Mouse (Mus musculus): ENCODE data around the gene Gm17409. TPM values are rescaled to one million over a fixed set of nuclear protein-coding genes. Genes with fewer than 3 reads are reported as not detected.

The Gm17409 gene
- polyA plus RNA-seq, 1 experiment from 2014 or later = not detected

- Histone ChIP-seq H3K9ac (no peak overlapping the region), H3K4me1 (peaks cover 39% of the 10 kb centered on the region), H3K4me3 (no peak overlapping the region), H3K27ac (no peak overlapping the region), H3K9me3 (no peaks in the 10 kb centered on the region), H3K36me3 (peaks cover 3% of the 10 kb centered on the region; the same call in 1 of the 2 replicates), H3K27me3 (no peaks in the 10 kb centered on the region), H3K4me2 (no peak overlapping the region)
- WGBS = 47% methylated on average over 4 of the region's 4 CpGs
- no peak for ATAC-seq (ENCODE audit: insufficient number of reproducible peaks, insufficient read depth, low FRiP score, low TSS enrichment, low read depth)
Measured at GRCm38 (mm10) chr2:58485152-58485551, 15.2 kb downstream of the Gm17409 start.

GRCm38 (mm10) chr2:58485683-58486082 is 15.8 kb downstream of the Gm17409 start:
- H3K4me2 ChIP-seq = no peak overlapping the region
- peak overlapping the region; percentile 16; the same call in 1 of the 2 replicates for H3K27ac ChIP-seq
- WGBS = 81% methylated on average over 3 of the region's 3 CpGs
- no peaks in the 10 kb centered on the region for H3K27me3 ChIP-seq
- H3K9me3 ChIP-seq = no peaks in the 10 kb centered on the region
- peaks cover 3% of the 10 kb centered on the region; the same call in 1 of the 2 replicates for H3K36me3 ChIP-seq
- no peak overlapping the region for H3K9ac ChIP-seq
- H3K4me3 ChIP-seq = no peak overlapping the region
- ATAC-seq (ENCODE audit: insufficient number of reproducible peaks, insufficient read depth, low FRiP score, low TSS enrichment, low read depth) = no peak
- peaks cover 35% of the 10 kb centered on the region for H3K4me1 ChIP-seq

GRCm38 (mm10) chr2:58486441-58487278 is 16.7 kb downstream of the Gm17409 start:
- WGBS = 67% methylated on average over 13 of the region's 14 CpGs
- H3K4me1 ChIP-seq = peaks cover 32% of the 10 kb centered on the region
- ATAC-seq (ENCODE audit: insufficient number of reproducible peaks, insufficient read depth, low FRiP score, low TSS enrichment, low read depth) = no peak
- H3K36me3 ChIP-seq = peaks cover 3% of the 10 kb centered on the region; the same call in 1 of the 2 replicates
- H3K9me3 ChIP-seq = no peaks in the 10 kb centered on the region
- no peaks in the 10 kb centered on the region for H3K27me3 ChIP-seq
- no peak overlapping the region for H3K27ac ChIP-seq
- H3K9ac ChIP-seq = no peak overlapping the region
- H3K4me3 ChIP-seq = no peak overlapping the region
- H3K4me2 ChIP-seq = no peak overlapping the region

GRCm38 (mm10) chr2:58487279-58487560 is 17.3 kb downstream of the Gm17409 start:
- ATAC-seq (ENCODE audit: insufficient number of reproducible peaks, insufficient read depth, low FRiP score, low TSS enrichment, low read depth) = no peak
- H3K9ac ChIP-seq = no peak overlapping the region
- H3K4me3 ChIP-seq = no peak overlapping the region
- whole genome bisulfite sequencing = 66% methylated on average over 3 of the region's 3 CpGs
- no peak overlapping the region for H3K4me2 ChIP-seq
- H3K9me3 ChIP-seq = no peaks in the 10 kb centered on the region
- H3K27me3 ChIP-seq = no peaks in the 10 kb centered on the region
- H3K36me3 ChIP-seq = peaks cover 3% of the 10 kb centered on the region; the same call in 1 of the 2 replicates
- H3K4me1 ChIP-seq = peaks cover 32% of the 10 kb centered on the region
- no peak overlapping the region for H3K27ac ChIP-seq

- H3K36me3 ChIP-seq = peaks cover 3% of the 10 kb centered on the region; the same call in 1 of the 2 replicates
- ATAC-seq (ENCODE audit: insufficient number of reproducible peaks, insufficient read depth, low FRiP score, low TSS enrichment, low read depth) = no peak
- no peak overlapping the region for H3K27ac ChIP-seq
- H3K9ac ChIP-seq = no peak overlapping the region
- no peak overlapping the region for H3K4me2 ChIP-seq
- no peak overlapping the region for H3K4me3 ChIP-seq
- 91% methylated on average over 8 of the region's 8 CpGs for WGBS
- no peaks in the 10 kb centered on the region for H3K9me3 ChIP-seq
- H3K4me1 ChIP-seq = peaks cover 32% of the 10 kb centered on the region
- H3K27me3 ChIP-seq = no peaks in the 10 kb centered on the region
Measured at GRCm38 (mm10) chr2:58488404-58488803, 18.5 kb downstream of the Gm17409 start.

GRCm38 (mm10) chr2:58489275-58489674 is 19.4 kb downstream of the Gm17409 start:
- no peaks in the 10 kb centered on the region for H3K27me3 ChIP-seq
- no peaks in the 10 kb centered on the region for H3K9me3 ChIP-seq
- no peak for ATAC-seq (ENCODE audit: insufficient number of reproducible peaks, insufficient read depth, low FRiP score, low TSS enrichment, low read depth)
- H3K4me1 ChIP-seq = peaks cover 29% of the 10 kb centered on the region
- WGBS = 91% methylated on average over 9 of the region's 9 CpGs
- peaks cover 3% of the 10 kb centered on the region; the same call in 1 of the 2 replicates for H3K36me3 ChIP-seq
- no peak overlapping the region for H3K27ac ChIP-seq
- no peak overlapping the region for H3K4me3 ChIP-seq
- no peak overlapping the region for H3K9ac ChIP-seq
- no peak overlapping the region for H3K4me2 ChIP-seq

- WGBS = 45% methylated on average over 18 of the region's 18 CpGs
- ATAC-seq (ENCODE audit: insufficient number of reproducible peaks, insufficient read depth, low FRiP score, low TSS enrichment, low read depth) = no peak
- H3K36me3 ChIP-seq = peaks cover 10% of the 10 kb centered on the region; the same call in 1 of the 2 replicates
Measured at GRCm38 (mm10) chr2:58493685-58494635, 24.0 kb downstream of the Gm17409 start.

GRCm38 (mm10) chr2:58495271-58495670 is 25.4 kb downstream of the Gm17409 start:
- Histone ChIP-seq H3K27me3 (no peaks in the 10 kb centered on the region), H3K4me3 (no peak overlapping the region), H3K27ac (no peak overlapping the region), H3K4me2 (no peak overlapping the region), H3K9ac (no peak overlapping the region), H3K9me3 (no peaks in the 10 kb centered on the region), H3K4me1 (no peaks in the 10 kb centered on the region), H3K36me3 (peaks cover 7% of the 10 kb centered on the region; the same call in 1 of the 2 replicates)
- ATAC-seq (ENCODE audit: insufficient number of reproducible peaks, insufficient read depth, low FRiP score, low TSS enrichment, low read depth) = no peak
- 89% methylated on average over 3 of the region's 3 CpGs for WGBS

More at GRCm38 (mm10) chr2:58493685-58494635, 24.0 kb downstream of the Gm17409 start:
- Histone ChIP-seq H3K9me3 (no peaks in the 10 kb centered on the region), H3K27me3 (no peaks in the 10 kb centered on the region), H3K4me3 (no peak overlapping the region), H3K9ac (no peak overlapping the region), H3K4me2 (no peak overlapping the region), H3K4me1 (no peaks in the 10 kb centered on the region), H3K27ac (no peak overlapping the region)

GRCm38 (mm10) chr2:58496647-58497410 is 26.9 kb downstream of the Gm17409 start:
- no peak overlapping the region for H3K9ac ChIP-seq
- H3K4me1 ChIP-seq = no peaks in the 10 kb centered on the region
- no peak overlapping the region for H3K4me2 ChIP-seq
- no peaks in the 10 kb centered on the region for H3K9me3 ChIP-seq
- H3K36me3 ChIP-seq = peaks cover 7% of the 10 kb centered on the region; the same call in 1 of the 2 replicates
- no peak overlapping the region; the same call in 1 of the 2 replicates for H3K27ac ChIP-seq
- H3K27me3 ChIP-seq = no peaks in the 10 kb centered on the region
- H3K4me3 ChIP-seq = no peak overlapping the region
- 59% methylated on average over 8 of the region's 8 CpGs for WGBS
- no peak for ATAC-seq (ENCODE audit: insufficient number of reproducible peaks, insufficient read depth, low FRiP score, low TSS enrichment, low read depth)

GRCm38 (mm10) chr2:58505306-58506090 is 35.6 kb downstream of the Gm17409 start:
- no peaks in the 10 kb centered on the region for H3K27me3 ChIP-seq
- H3K4me1 ChIP-seq = peaks cover 18% of the 10 kb centered on the region
- ATAC-seq (ENCODE audit: insufficient number of reproducible peaks, insufficient read depth, low FRiP score, low TSS enrichment, low read depth) = no peak
- no peaks in the 10 kb centered on the region for H3K9me3 ChIP-seq
- no peak overlapping the region for H3K4me3 ChIP-seq
- 78% methylated on average over 9 of the region's 9 CpGs for WGBS
- H3K27ac ChIP-seq = no peak overlapping the region
- no peak overlapping the region for H3K9ac ChIP-seq
- no peak overlapping the region for H3K4me2 ChIP-seq
- peaks cover 6% of the 10 kb centered on the region; the same call in 1 of the 2 replicates for H3K36me3 ChIP-seq
